11 mouse cellular contexts compared by ENCODE assay signal in the genomic region with DNA sequence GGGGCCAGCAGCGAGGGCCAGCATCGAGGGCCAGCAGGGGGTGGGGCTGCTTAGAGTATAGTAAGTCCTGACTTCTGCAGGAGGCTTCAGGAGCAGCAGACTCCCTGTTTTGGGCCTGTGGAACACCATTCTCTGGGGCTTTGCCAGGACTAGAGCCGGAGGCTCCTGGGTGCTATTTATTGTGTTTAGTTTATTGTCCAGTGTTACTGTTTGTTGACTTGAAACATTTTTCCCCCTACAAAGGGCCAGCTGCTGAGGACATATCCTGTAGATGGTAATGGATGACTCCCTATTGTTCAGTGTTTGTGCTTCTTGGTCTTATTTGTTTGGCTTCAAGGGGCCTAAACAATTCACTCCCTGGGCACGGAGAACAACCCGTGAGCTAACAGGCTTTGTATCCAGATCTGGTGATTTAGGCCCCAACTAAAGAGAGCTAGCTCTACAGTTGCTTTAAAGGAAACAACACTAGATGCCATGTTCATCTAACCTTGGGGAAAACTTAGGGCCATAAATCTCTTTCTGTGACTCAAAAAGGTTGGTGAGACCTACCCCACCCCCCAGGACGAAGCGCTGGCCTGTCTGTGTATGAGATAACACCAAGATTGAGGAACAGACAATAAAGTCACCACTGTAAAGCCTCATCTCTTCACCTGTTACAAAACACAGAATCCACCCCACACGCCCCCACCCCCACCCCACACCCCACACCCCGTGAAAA.
A peak's percentile ranks its signal among the peaks of the same experiment; 100 is the strongest.
DNase-seq lines count a peak whose midpoint lies in the region; ATAC-seq lines count a peak whose summit lies in the region.
"Had no signal": no experiment of that assay in that cellular context is flagged by ENCODE, and none has a peak within 500 bp of the region (broad histone marks: within the 10 kb centered on the region; RNA-seq: fewer than 3 reads in every experiment).

No protein-coding gene starts in this region.

- H3K9me3 ChIP-seq in kidney, embryonic 14.5 days (ENCODE audit: control insufficient read depth, low read length) = no peaks in the 10 kb centered on the region
- H3K9me3 ChIP-seq: midbrain, embryonic 12.5 days had no signal

- no peak overlapping the region for H3K4me3 ChIP-seq in kidney, embryonic 14.5 days (ENCODE audit: low read length)
- H3K4me3 ChIP-seq: midbrain, embryonic 12.5 days had no signal

- no peaks in the 10 kb centered on the region for H3K36me3 ChIP-seq in kidney, embryonic 14.5 days (ENCODE audit: control insufficient read depth, insufficient read depth, low read length)
- H3K36me3 ChIP-seq: midbrain, embryonic 12.5 days had no signal

- peak overlapping the region; percentile 67; the same call in 1 of the 2 replicates for H3K27ac ChIP-seq in kidney, embryonic 14.5 days (ENCODE audit: low read depth, low read length)
- H3K27ac ChIP-seq: midbrain, embryonic 12.5 days had no signal

- no peak overlapping the region for H3K9ac ChIP-seq in kidney, embryonic 14.5 days (ENCODE audit: low read depth, low read length)
- H3K9ac ChIP-seq: midbrain, embryonic 12.5 days had no signal

- no peaks in the 10 kb centered on the region for H3K27me3 ChIP-seq in kidney, embryonic 14.5 days (ENCODE audit: control insufficient read depth, insufficient read depth, low read length)
- H3K27me3 ChIP-seq: midbrain, embryonic 12.5 days had no signal

- ATAC-seq in kidney, embryonic 14.5 days (ENCODE audit: low FRiP score, low TSS enrichment) = no peak
- ATAC-seq: inflammation-experienced regulatory T-cells, adult 6 months had no signal

- H3K4me1 ChIP-seq in kidney, embryonic 14.5 days (ENCODE audit: control insufficient read depth, insufficient read depth, low read length) = 0 out of 2 replicates have a peak, but pooled peaks cover 4% of the 10 kb centered on the region
- H3K4me1 ChIP-seq: midbrain, embryonic 12.5 days had no signal

- H3K4me2 ChIP-seq in kidney, embryonic 14.5 days (replicated peaks; ENCODE audit: low read depth, low read length) = no peak overlapping the region
- H3K4me2 ChIP-seq: midbrain, embryonic 12.5 days had no signal

- DNase-seq in embryo, embryonic 10 days (ENCODE audit: low spot score) = peak; percentile 22
- no peak for DNase-seq in embryo, embryonic 11 days
- DNase-seq in kidney, adult 11 months = peak; percentile 35
- no peak for DNase-seq in kidney, adult 18-20 months
- peak; percentile 59 for DNase-seq in lung, postnatal 14 days
- DNase-seq in right cerebral cortex, postnatal 25 days = no peak
- no peak for DNase-seq in thymus, postnatal 25 days
- DNase-seq: retina, postnatal 1 day had no signal

- WGBS in kidney, embryonic 14.5 days = 73% methylated on average over 9 of the region's 9 CpGs

Comparison
In these comparisons a context has a peak if more than half of its experiments do, and no peak if none do; other contexts are left out.
1. DNase-seq: peak in embryo, embryonic 10 days (single experiment), kidney, adult 11 months (single experiment) and lung, postnatal 14 days (single experiment); none in embryo, embryonic 11 days (single experiment), kidney, adult 18-20 months (single experiment), right cerebral cortex, postnatal 25 days (single experiment) and thymus, postnatal 25 days (single experiment).